Mouse (Mus musculus) C2C12 (cell line): ENCODE data around the gene Sez6l2.

Experiments
- CEBPB ChIP-seq: IDR thresholded peaks from one replicate; pipeline ENCODE4 v1.6.1; 2011; ENCODE audit warnings: low read depth, mild to moderate bottlenecking, control low read depth, moderate library complexity
- CTCF ChIP-seq: IDR thresholded peaks from one replicate; pipeline ENCODE4 v1.5.1; 2011; ENCODE audit not compliant: control insufficient read depth, insufficient read depth, insufficient read length
- MAX ChIP-seq: IDR thresholded peaks from one replicate; pipeline ENCODE4 v1.6.1; 2011; ENCODE audit warnings: mild to moderate bottlenecking, control low read depth
- MYOD1 ChIP-seq: IDR thresholded peaks from one replicate; pipeline ENCODE4 v1.6.1; 2011; ENCODE audit warnings: low read depth; ENCODE audit not compliant: control insufficient read depth, insufficient read length
- USF1 ChIP-seq: IDR thresholded peaks from one replicate; pipeline ENCODE4 v1.6.1; 2011; ENCODE audit warnings: low read depth, mild to moderate bottlenecking, control low read depth, moderate library complexity

GRCm38 (mm10) chr7:127014320-127014719 is 64.0 kb downstream of the Sez6l2 start, which contains the start of gene Mvp:
- TF ChIP-seq USF1 (no peak), CTCF (no peak), MYOD1 (no peak), CEBPB (no peak), MAX (no peak)
